Mouse (Mus musculus): ENCODE measurements around the gene Tmem208.
A peak's percentile ranks its signal among the peaks of the same experiment; 100 is the strongest.

Tmem208 gene

DNA sequence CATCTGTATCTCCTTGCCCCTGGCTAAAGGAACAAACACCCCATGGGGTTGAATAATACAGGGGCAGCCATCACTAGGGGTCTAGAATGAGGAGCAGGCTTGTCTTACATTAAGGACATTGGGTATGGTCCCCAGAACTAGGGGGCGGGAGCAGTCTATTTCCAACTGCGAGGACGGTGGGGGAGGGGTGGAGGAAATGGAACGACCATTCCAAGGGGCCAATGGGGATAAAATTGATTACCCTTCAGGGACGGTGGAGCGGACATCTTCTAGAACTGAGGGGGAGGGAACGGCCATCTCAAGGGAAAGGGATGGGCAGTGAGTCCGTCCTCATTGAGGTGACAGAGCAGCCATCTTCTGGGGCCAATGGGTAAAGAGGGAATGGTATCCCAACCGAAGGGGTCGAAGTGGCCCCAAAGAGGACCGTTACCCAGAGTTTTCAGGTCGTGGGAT lies 487 bp upstream of the Tmem208 start:
- no peak for DNase-seq (ENCODE audit: low read depth)

DNA sequence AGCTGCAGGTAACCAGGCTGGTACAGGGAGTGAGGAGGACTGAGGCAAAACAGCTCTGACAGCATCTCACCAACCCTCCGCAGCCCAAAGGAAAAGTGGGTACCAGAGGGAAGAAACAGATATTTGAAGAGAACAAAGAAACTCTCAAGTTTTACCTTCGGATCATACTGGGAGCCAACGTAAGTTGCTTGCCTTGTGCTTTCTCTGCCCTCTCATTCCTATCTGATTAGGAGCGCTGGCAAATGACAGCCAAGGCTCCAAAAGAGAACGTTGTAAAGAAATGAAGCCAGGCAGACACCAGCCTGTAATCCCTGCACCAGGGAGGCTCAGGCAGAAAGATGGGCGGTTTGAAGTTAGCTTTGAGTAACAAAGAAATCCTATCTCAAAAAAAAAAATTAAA lies 814 bp downstream of the Tmem208 start:
- no peak for DNase-seq (ENCODE audit: low read depth)

DNA sequence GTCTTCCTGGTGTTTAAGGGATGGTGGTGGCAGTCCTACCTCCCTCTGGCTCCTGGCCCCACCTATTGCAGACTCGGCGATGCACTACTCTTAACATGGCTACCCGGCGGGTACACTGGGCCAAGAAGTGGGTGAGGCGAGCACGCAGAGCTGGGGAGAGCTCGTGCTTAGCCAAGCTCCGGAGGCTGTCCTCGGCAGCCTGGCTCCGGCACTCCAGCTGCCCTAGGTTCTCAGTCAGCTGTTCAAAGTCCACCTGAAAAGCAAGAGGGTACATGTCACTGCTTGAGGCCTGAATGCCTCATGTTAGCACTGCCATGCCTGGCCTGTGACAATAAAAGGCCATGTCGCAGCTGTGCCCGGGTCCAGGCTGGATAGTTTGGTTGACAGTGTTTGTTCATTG lies 4.2 kb downstream of the Tmem208 start:
- no peak for DNase-seq (ENCODE audit: low read depth)

DNA sequence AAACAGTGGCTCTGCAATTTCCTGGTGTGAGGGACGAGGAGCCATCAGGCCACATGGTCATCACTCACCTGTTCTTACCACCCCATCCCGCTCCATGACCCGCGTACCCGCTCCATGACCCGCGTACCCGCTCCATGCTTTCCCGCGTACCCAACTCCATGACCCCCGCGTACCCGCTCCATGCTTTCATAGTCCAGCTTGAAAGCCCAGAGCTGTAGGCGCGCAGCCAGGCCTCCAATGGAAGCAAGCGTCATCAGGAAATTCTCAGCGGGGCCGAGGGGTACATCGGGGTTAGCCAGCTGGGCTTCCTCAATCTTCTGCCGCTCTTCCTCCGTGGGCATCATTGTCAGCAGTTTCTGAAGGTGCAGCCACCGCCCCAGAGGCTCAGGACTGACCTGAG lies 5.3 kb downstream of the Tmem208 start:
- DNase-seq (ENCODE audit: low read depth) = no peak

DNA sequence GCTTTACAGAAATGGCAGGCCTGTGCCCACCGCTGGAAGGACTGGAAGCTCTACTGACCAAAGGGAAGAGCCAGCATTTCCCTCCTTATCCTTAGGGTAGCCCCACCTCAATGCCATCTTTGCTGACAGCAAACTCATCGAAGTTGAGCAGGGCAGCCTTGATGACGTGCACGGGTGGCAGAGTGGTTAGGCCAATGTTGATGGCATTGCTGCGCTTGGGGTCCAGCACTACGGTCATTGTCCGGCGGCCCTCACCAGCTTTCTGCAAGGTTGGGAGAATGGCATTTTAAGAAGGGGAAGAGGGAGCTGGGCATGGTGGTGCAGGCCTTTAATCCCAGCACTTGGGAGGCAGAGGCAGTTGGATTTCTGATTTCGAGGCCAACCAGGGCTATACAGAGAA lies 5.8 kb downstream of the Tmem208 start:
- DNase-seq (ENCODE audit: low read depth) = no peak

DNA sequence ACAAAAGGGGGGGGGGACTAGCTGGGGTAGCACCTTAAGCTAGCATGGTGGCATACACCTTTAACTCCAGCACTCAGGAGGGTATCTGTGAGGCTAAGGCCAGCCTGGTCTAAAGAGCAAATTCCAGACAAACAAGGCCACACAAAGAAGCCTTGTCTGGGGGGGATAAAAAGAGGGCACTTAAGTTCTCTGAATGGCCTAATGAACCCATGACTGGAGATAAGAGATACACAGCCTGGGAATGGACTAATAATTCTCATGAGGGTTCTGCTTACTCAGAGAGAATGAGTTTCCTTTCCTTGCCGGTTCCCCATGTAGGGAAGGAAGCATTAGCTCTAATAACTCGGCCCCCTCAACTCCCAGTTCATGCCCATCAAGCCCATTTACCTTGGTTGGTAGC lies 6.4 kb downstream of the Tmem208 start:
- DNase-seq (ENCODE audit: low read depth) = no peak

DNA sequence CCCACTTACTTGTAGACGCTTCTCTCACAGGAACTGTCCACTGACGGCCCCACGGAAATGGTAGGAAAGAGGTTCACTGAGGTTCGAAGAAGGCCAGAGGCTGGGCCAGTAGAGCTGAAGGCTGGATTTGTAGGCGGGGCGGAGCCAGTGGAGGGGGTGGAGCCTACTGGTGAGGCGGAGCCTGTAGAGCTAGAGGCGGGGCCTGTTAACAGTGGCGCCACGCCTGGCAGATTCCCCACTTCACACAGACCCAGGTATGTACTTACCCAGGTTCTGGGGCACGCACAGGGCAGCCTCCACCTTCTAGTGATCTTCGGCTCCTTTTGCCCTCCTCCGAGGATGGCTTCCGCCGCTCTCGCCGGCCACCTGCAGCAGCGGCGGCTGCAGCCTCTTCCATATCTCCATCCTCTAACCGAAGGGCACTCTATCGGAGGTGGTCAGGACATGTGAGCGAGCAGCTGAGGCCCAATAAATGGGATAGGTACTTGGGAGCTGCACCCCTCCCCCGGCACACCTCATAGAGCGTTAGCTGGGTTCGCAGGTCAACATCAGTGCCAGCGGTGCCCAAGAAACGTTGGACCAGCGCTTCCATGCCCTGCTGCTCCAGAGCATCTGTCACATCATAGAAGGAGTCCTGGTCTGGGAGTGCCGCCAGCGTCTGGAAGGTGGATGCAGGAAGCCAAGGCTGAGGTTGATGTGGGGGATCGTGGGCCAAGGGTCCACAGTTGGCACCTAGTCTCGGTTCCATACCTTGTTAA lies 10.4 kb downstream of the Tmem208 start:
- no peak for DNase-seq (ENCODE audit: low read depth)

DNA sequence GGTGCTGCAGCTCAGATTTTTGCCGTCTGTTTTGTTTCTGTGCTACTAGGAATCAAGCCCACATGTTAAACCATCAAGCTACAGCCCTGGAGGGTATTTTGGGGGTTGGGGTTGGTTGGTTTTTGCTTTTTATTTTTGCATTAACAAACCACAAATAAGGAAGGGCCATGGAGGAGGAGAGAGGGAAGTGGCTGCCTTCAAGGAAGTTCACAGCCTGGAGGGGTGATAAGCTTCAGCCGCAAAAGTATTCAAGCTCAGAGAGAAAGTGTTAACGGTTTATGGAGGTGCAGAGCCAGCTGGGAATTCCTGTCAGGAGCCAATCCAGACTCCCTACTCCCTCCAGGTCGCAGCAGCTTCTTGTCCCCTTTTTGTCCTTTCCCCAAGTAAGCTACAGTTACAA lies 12.8 kb downstream of the Tmem208 start:
- DNase-seq (ENCODE audit: low read depth) = no peak

DNA sequence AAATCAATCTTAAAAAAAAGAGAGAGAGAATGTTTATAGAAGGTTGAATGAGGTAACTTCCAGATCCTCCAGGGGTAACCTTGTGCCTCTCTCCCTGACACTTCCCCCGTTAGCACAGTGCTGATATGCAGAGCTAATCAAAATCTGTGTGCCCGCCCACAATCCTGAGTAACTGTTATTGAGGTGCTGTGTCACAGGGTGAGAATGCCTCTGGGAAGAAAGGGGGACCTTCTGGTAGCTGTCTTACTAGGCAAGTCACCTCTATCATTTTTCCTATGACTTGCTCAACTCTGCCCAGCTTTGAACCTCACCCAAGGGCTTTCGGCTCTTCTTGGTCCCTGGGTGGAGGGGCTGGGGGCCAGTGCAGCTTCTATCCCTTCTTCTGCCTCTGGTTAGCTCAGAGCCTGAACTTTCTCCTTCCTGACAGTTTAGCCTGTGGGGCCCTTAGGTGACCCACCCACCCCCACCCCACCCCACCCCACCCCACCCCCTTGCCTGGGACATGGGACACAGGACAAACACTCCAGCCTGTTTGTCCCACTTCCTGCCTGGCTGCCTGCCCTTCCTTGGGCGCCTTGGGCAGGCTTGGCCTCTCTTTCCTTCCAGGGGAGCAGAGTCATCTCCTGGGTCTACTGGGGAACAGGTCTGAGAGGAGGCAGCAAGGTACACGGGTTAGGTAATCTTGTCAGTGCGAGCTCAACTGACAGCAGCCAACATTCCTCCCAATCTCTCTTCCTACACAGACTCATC lies 13.9 kb downstream of the Tmem208 start:
- DNase-seq (ENCODE audit: low read depth) = no peak

DNA sequence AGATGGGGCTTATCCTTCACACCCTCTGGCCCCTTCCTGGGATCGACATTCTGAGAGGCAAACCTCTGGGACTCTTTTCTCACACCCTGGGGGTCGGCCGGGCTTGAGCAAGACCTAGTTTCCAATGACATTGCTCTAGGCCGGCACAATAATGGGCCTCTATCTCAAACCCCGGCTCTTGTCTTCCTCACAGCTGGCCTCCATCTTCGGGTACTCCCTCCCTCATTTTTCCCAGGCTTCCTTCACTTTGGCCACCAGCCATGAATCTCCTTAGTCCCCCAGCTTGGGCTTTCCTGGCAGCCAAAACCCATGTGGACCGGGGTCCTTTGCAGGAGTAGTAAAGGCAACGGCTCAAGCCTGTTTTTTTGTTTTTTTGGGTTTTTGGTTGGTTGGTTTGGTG lies 15.2 kb downstream of the Tmem208 start:
- no peak for DNase-seq (ENCODE audit: low read depth)

DNA sequence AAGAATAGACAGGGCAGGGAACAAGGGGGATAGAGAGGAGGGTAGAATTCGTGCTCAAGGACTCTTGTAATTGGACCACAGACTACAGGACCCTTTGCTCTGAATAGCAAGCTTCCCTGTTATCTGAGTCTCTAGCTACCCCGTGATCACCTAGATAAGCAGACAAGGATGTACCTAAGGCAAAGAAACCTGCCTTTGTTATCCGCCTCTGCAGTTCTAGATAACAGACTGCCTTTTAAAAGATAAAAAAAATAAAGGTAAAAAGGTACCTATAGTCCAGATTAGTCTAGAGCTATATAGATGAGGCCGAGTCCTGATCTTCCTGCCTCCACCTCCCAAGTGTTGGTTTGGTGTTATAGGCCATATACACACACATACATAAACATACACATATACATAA lies 16.6 kb downstream of the Tmem208 start:
- no peak for DNase-seq (ENCODE audit: low read depth)

DNA sequence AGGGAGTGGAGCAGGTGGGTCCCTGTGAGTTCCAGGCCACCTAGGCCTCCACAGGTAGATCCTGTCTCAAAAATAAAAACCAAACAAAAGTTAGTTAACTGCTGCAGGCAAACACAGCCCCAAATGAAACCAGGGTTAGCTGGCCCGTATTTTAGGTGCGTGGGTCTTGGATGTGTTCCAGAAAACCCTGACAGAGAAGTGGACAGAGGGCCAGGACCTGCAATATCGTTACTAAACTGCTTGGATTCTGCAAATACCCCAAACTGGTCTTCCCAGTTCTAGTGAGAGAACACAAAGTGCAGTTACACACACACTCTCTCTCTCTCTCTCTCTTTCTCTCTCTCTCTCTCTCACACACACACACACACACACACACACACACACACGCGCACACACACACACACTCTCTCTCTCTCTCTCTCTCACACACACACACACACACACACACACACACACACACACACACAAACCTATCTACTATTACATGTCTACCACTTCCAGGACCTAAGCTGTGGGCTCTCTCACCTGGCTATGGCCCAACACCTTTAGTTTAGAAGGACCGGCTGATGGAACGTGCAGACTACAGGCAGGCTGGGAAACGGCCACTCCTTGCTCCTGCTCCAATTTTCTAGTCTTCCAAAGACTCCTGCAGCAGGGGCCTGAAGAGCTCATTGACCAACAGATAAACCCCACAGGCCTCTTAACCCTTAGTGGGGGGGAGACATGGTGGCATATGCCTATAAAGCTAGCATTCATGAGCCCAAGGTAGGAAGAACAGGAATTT lies 17.8 kb downstream of the Tmem208 start:
- DNase-seq (ENCODE audit: low read depth) = no peak

DNA sequence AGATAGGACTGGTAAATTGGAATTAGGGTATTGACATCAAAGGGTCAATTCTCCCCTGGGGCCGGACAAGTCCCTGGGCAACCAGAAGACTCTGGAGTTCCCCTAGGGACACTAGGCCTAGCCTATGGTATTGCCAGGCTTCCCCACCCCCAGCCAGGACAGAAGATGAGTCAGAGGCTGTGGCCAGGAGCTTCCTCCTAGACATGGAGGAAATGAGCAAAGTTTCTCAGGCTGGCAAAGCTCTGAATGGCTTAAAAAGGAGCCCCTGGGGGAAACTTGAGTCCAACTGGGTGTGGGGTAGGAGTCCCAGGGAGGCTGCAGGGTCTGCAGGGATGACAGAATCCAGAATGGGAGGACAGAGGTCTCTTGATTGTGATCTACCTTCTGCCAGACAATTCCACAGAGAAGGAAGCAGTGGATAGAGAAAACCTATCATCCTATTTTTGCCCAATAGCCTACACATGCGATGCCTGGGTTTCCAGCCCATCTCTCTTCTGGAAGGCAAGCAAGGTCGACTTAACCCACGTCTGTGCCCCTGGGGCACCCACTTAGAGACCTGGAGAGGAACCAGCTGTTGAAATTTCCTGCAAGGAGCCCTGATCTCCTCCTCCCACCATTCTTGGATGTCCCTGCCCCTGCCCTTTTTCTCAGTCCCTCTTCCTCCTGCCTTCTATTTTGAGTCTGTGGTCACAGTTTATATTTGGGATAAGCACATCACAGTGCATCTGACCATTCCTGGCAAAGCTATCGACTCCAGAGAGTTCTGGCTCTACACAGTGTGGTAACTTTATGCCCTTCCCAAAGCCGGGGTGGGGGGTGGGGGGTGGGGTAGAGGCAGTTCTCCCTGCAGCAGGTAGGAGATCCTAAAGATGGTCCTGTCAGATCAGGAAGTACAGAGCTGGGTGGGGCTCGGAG lies 19.2 kb downstream of the Tmem208 start:
- no peak for DNase-seq (ENCODE audit: low read depth)

DNA sequence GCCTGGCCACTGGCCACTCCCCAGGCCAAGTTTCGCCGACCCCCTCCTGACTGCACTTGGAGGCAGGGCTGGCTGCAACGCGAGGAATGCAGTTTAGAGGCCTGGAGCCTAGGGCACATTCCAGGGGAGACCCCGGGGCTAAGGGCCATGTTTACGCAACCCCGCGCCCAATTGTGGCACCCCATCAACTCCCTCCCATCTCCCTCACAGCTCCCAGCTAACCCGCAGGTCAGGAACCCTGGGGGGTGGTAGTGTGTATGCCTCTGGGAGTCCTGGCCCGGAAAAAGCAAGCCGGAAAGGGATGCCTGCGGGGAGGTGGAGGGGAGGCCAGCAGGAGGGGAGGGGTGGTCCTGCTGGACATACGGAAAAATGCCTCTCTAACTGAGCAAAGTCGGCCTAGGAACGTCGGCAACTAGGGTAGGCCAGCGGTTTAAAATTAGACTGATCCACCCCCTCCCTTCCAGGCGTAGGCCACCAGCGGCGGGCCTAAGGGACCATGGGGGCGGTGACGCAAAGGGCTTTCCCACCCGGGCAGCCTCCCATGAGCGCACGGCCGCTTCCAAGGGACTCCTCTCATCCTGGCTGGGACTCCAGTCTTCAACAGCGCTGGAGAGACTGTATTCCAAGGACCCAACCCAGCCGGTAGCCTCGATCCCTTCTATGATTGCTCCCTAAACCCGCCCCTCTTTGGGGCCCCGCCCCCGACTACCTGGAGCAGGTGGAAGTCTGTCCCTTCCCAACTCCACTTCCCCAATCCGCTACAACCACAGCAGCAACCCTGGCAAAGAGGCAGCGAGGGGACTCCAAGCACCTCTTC lies 20.7 kb downstream of the Tmem208 start:
- DNase-seq (ENCODE audit: low read depth) = no peak

DNA sequence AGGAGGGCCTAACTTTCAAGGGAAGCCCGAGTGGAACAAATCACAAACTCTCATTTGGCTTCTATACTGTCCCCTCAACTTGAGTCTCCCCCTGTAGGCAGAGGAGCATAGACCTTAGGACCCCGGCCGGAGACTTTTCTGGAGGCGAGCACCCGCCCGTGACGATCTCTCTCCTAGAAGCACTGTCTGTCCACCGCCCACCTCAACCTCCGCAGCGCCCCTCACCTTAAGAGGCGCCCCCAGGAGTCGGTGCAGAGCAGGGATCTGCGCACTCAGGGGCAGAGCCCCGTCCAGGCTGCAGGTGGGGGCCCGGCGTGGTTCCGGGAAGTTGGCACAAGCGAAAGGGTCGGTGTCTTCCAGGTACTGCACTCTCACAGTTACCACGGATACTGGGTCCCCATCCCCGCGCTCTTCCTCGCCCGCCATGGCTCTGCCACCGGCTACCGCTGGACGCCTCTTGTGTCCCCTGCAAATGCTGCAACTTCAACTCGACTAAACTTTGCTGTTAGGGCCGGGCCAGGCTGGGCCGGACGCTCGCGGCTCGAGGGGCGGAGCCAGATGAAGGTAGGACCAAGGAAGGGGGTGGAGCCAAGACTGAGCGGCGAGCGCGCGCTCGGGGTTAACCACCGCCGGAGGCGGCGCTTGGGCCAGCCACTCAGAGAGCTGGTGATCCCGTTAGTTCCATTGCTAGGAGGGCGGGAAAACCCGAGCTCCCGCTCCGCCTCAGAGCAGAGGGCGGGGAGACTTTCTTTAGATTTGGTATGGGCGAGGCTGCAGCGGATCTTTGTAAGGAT lies 21.5 kb downstream of the Tmem208 start, which contains the start of gene Fhod1:
Fhod1 (minus strand) TSS at position 526 of the 794 bp plus-strand sequence.
- DNase-seq (ENCODE audit: low read depth) = peak; percentile 89

DNA sequence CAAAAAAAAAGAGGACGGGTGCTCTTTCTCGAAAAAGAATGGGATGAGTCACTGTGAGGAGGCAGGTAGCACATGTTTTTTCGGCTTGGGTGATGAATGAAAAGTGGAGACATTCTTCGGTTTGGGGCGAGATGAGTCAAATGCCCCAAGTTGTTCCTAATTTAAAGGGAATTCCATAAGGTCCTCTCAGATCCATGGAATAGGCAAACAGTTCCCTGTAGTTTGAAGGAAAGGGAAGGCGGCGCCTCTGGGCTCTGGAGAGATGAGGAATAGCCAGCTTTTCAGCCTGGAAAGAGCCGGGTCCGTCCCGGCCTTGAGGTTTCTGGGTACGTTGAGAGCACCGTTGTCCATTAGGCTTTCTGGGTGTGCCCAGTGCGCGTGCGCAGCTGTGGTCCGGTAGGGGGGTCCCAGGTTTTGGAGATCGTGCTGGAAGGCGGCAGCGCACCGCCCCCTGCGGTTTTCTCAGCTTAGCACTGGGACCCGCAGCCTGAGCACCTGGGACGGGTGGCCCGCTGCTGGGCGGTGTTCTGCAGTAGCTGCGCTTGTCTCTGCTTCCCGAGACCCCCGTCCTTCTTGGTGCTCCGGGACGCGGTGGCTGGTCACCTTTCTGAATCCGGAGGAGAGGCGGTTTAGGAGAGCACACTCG lies 22.4 kb downstream of the Tmem208 start, which contains the start of gene Slc9a5:
Slc9a5 (plus strand) TSS at position 394 of the 646 bp plus-strand sequence.
- DNase-seq (ENCODE audit: low read depth) = no peak

DNA sequence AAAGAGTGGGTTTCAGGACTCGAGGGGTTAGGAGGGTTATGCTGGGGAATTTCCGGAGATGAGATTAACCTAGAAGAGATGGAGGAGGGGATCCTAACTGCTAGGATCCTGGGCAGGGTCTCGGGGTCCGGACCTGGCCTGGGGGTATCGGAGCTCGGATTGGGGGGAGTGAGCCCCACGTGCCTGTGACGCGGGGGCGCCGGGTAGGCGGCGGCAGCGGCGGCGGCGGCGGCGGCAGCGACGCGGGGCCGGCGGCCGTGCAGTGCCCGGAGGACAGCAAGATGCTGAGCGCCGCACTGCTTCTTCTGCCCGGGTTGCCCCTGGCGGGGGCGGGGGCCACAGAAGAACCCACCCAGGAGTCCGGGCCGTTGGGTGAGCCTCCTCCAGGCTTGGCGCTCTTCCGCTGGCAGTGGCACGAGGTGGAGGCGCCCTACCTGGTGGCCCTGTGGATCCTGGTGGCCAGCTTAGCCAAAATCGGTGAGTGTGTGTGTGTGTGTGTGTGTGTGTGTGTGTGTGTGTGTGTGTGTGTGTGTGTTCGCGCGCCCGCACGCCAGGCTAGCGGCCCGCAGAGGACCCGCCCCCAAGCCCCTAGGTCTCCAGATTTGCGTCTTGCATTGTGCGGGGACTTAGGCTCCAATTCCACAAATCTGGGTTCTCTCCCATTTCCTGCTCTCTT lies 23.1 kb downstream of the Tmem208 start:
- no peak for DNase-seq (ENCODE audit: low read depth)

DNA sequence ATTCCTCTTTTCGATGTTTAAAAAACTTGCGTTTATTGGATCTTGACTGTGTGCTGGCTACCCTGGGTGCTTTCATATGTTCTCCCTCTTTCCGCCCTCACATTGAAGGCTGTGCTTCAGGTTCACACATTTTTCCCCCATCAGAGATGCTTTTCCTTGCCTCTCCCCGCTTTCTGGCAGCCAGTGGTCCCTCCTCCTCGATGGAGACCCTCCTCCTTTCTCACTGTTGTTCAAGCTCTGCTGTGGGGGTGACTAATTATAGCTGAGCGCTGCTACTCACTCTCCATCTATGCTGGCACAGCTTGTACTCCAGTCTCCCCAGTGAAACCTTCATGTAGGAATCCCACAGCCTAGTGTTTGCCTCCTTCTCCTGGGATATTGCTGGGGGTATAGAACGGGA lies 24.0 kb downstream of the Tmem208 start:
- no peak for DNase-seq (ENCODE audit: low read depth)
